Mouse (Mus musculus): ENCODE results near the gene Tbc1d2. TPM values are rescaled to one million over a fixed set of nuclear protein-coding genes. Genes with fewer than 3 reads are reported as not detected.

Gene Tbc1d2
- 0.73 and 0.94 TPM in 2 replicates for polyA plus RNA-seq (2016; fragmentation: Nextera tagmentation; extraction: Ambion mirVana)

GRCm38 (mm10) chr4:46650086-46650753, at the start of gene Tbc1d2:
Gene Tbc1d2 (minus strand): TSS chr4:46650209.
- Histone ChIP-seq H3K27me3 (ENCODE audit: poor library complexity, severe bottlenecking) (peaks cover 52% of the 10 kb centered on the region), H3K27ac (peak within 1 kb of the TSS; percentile 96), H3K36me3 (replicated peaks) (no peaks in the 10 kb centered on the region), H3K4me1 (peaks cover 14% of the 10 kb centered on the region), H3K9me3 (no peaks in the 10 kb centered on the region), H3K4me3 (peak within 1 kb of the TSS; percentile 80)
- peak; percentile 92 for DNase-seq (ENCODE audit: extremely low spot score, low spot score)
- WGBS = under 1% methylated on average over 69 of the region's 69 CpGs

- whole genome bisulfite sequencing = 78% methylated on average over 6 of the region's 6 CpGs
- Histone ChIP-seq H3K27me3 (ENCODE audit: poor library complexity, severe bottlenecking) (no peaks in the 10 kb centered on the region), H3K9me3 (peaks cover 3% of the 10 kb centered on the region; the same call in 1 of the 2 replicates), H3K27ac (no peak overlapping the region), H3K36me3 (replicated peaks) (no peaks in the 10 kb centered on the region), H3K4me1 (peaks cover 8% of the 10 kb centered on the region; the same call in 1 of the 2 replicates), H3K4me3 (no peak overlapping the region)
- no peak for DNase-seq (ENCODE audit: extremely low spot score, low spot score)
Measured at GRCm38 (mm10) chr4:46696467-46696866, 46.5 kb upstream of the Tbc1d2 start.

- H3K27me3 ChIP-seq (ENCODE audit: poor library complexity, severe bottlenecking) = no peaks in the 10 kb centered on the region
- H3K27ac ChIP-seq = no peak overlapping the region
- no peak overlapping the region for H3K4me3 ChIP-seq
- DNase-seq (ENCODE audit: extremely low spot score, low spot score) = no peak
- 86% methylated on average over 8 of the region's 8 CpGs for WGBS
- H3K4me1 ChIP-seq = no peaks in the 10 kb centered on the region
- peaks cover 7% of the 10 kb centered on the region; the same call in 1 of the 2 replicates for H3K9me3 ChIP-seq
- no peaks in the 10 kb centered on the region for H3K36me3 ChIP-seq (replicated peaks)
Measured at GRCm38 (mm10) chr4:46690565-46690964, 40.6 kb upstream of the Tbc1d2 start.

DNA sequence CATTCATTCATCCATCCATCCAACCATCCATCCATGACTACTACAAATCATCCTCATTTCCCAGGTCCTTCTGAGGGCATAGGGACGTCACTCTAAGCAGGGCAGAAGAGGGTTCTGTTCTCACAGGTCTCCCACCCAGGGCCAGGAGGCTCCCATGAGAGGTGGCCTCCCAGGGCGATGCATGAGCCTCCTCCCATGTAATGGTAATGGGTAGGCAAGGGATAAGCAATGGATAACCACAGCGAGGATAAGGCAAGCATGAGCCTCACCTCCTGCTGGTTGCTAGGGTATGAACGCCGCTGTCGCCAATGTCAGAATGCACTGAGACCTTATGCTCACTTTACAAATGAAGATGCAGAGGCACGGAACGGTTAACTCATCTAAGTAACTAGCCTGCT, 40.0 kb upstream of the Tbc1d2 start:
- WGBS = 87% methylated on average over 8 of the region's 8 CpGs
- Histone ChIP-seq H3K4me3 (no peak overlapping the region), H3K27ac (no peak overlapping the region), H3K4me1 (no peaks in the 10 kb centered on the region), H3K9me3 (peaks cover 7% of the 10 kb centered on the region; the same call in 1 of the 2 replicates), H3K36me3 (replicated peaks) (no peaks in the 10 kb centered on the region), H3K27me3 (ENCODE audit: poor library complexity, severe bottlenecking) (no peaks in the 10 kb centered on the region)
- DNase-seq (ENCODE audit: extremely low spot score, low spot score) = no peak

- Histone ChIP-seq H3K27me3 (ENCODE audit: poor library complexity, severe bottlenecking) (no peaks in the 10 kb centered on the region), H3K4me1 (no peaks in the 10 kb centered on the region), H3K36me3 (replicated peaks) (no peaks in the 10 kb centered on the region), H3K27ac (no peak overlapping the region), H3K9me3 (peaks cover 7% of the 10 kb centered on the region; the same call in 1 of the 2 replicates), H3K4me3 (no peak overlapping the region)
- 48% methylated on average over 15 of the region's 15 CpGs for whole genome bisulfite sequencing
- DNase-seq (ENCODE audit: extremely low spot score, low spot score) = peak; percentile 71
Measured at GRCm38 (mm10) chr4:46689397-46690022, 39.5 kb upstream of the Tbc1d2 start.

GRCm38 (mm10) chr4:46688213-46688832, 38.3 kb upstream of the Tbc1d2 start:
- H3K27ac ChIP-seq = no peak overlapping the region
- H3K9me3 ChIP-seq = peaks cover 7% of the 10 kb centered on the region; the same call in 1 of the 2 replicates
- no peaks in the 10 kb centered on the region for H3K36me3 ChIP-seq (replicated peaks)
- DNase-seq (ENCODE audit: extremely low spot score, low spot score) = no peak
- no peaks in the 10 kb centered on the region for H3K27me3 ChIP-seq (ENCODE audit: poor library complexity, severe bottlenecking)
- WGBS = 83% methylated on average over 14 of the region's 14 CpGs
- no peaks in the 10 kb centered on the region for H3K4me1 ChIP-seq
- H3K4me3 ChIP-seq = no peak overlapping the region

DNA sequence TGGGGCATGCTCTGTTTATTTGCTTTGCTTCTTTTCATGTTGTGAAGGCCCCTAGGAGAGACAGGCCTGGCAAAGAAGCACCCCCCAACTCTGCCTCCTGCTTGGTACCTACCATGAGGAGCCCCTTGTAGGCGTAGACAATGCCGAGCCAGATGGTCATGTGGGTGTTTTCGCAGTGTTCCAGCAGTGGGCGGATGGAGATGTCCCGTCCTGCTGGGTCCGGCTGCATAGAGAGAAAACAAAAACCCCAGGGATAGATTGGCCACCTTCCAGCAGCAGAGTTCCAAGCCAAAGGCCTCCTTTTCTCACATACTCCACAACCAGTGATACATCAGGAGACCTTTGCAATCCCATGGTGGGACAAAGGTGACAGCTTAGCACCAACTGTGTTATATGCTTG, 34.2 kb upstream of the Tbc1d2 start:
- no peak overlapping the region for H3K4me3 ChIP-seq

GRCm38 (mm10) chr4:46676646-46677045, 26.6 kb upstream of the Tbc1d2 start:
- no peaks in the 10 kb centered on the region for H3K27me3 ChIP-seq (ENCODE audit: poor library complexity, severe bottlenecking)
- 74% methylated on average over 3 of the region's 3 CpGs for WGBS
- H3K36me3 ChIP-seq (replicated peaks) = no peaks in the 10 kb centered on the region
- no peaks in the 10 kb centered on the region for H3K9me3 ChIP-seq
- H3K4me3 ChIP-seq = no peak overlapping the region
- DNase-seq (ENCODE audit: extremely low spot score, low spot score) = no peak
- peaks cover 10% of the 10 kb centered on the region; the same call in 1 of the 2 replicates for H3K4me1 ChIP-seq
- H3K27ac ChIP-seq = no peak overlapping the region

More for the DNA sequence above, 34.2 kb upstream of the Tbc1d2 start:
- Histone ChIP-seq H3K27me3 (ENCODE audit: poor library complexity, severe bottlenecking) (no peaks in the 10 kb centered on the region), H3K4me1 (no peaks in the 10 kb centered on the region), H3K9me3 (no peaks in the 10 kb centered on the region), H3K27ac (no peak overlapping the region), H3K36me3 (replicated peaks) (no peaks in the 10 kb centered on the region)
- no peak for DNase-seq (ENCODE audit: extremely low spot score, low spot score)
- whole genome bisulfite sequencing = 91% methylated on average over 6 of the region's 6 CpGs

GRCm38 (mm10) chr4:46675992-46676391, 26.0 kb upstream of the Tbc1d2 start:
- H3K4me1 ChIP-seq = peaks cover 10% of the 10 kb centered on the region; the same call in 1 of the 2 replicates
- H3K36me3 ChIP-seq (replicated peaks) = no peaks in the 10 kb centered on the region
- no peaks in the 10 kb centered on the region for H3K9me3 ChIP-seq
- H3K27me3 ChIP-seq (ENCODE audit: poor library complexity, severe bottlenecking) = no peaks in the 10 kb centered on the region
- 37% methylated on average over 4 of the region's 4 CpGs for WGBS
- no peak overlapping the region for H3K27ac ChIP-seq
- DNase-seq (ENCODE audit: extremely low spot score, low spot score) = no peak
- no peak overlapping the region for H3K4me3 ChIP-seq

DNA sequence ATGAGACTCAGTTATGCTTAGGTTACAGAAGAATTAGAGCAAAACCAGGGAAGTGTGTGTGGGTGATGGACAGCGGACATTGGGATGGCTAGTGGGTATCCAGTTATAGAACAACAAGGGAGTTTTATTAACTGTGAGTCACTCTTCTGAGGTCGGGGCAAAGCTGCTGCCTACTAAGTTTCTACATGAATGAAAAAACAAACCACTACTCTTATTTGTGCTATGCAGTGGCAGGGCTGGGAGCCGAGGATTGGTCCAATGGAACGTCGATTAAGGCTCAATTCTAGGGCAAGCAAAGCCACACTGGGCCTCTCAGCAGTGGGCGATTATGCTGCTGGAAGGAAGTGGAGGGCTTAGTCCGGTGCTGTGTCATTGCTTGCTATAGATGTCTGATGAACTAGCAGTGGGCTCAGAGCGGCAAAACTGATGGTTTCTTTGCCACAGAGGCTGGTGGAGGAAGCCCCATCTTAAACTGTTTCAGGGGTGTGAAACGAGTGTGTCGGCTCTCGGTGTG, 25.3 kb upstream of the Tbc1d2 start:
- H3K9me3 ChIP-seq = no peaks in the 10 kb centered on the region
- H3K27ac ChIP-seq = no peak overlapping the region
- WGBS = 66% methylated on average over 11 of the region's 11 CpGs
- no peaks in the 10 kb centered on the region for H3K27me3 ChIP-seq (ENCODE audit: poor library complexity, severe bottlenecking)
- DNase-seq (ENCODE audit: extremely low spot score, low spot score) = no peak
- H3K36me3 ChIP-seq (replicated peaks) = no peaks in the 10 kb centered on the region
- peaks cover 10% of the 10 kb centered on the region; the same call in 1 of the 2 replicates for H3K4me1 ChIP-seq
- no peak overlapping the region for H3K4me3 ChIP-seq

- Histone ChIP-seq H3K36me3 (replicated peaks) (no peaks in the 10 kb centered on the region), H3K27me3 (ENCODE audit: poor library complexity, severe bottlenecking) (no peaks in the 10 kb centered on the region), H3K9me3 (no peaks in the 10 kb centered on the region), H3K27ac (no peak overlapping the region), H3K4me3 (no peak overlapping the region), H3K4me1 (peaks cover 48% of the 10 kb centered on the region)
- WGBS = 82% methylated on average over 11 of the region's 11 CpGs
- DNase-seq (ENCODE audit: extremely low spot score, low spot score) = no peak
Measured at GRCm38 (mm10) chr4:46668620-46669019, 18.6 kb upstream of the Tbc1d2 start.

- Histone ChIP-seq H3K4me3 (no peak overlapping the region), H3K9me3 (no peaks in the 10 kb centered on the region), H3K27ac (peak overlapping the region; percentile 48; the same call in 1 of the 2 replicates), H3K36me3 (replicated peaks) (no peaks in the 10 kb centered on the region), H3K27me3 (ENCODE audit: poor library complexity, severe bottlenecking) (peaks cover 7% of the 10 kb centered on the region), H3K4me1 (peaks cover 56% of the 10 kb centered on the region)
- 57% methylated on average over 5 of the region's 5 CpGs for WGBS
- no peak for DNase-seq (ENCODE audit: extremely low spot score, low spot score)
Measured at GRCm38 (mm10) chr4:46666420-46666819, 16.4 kb upstream of the Tbc1d2 start.

Measured in forebrain, embryonic 10.5 days (tissue).